Mouse (Mus musculus) cerebellum, adult (tissue): Measurements from ENCODE around the gene Olfr259.

ENCODE experiments used
- ATAC-seq: cut with Nextera tagmentation; 2 replicates; pipeline ENCODE4 v1.9.2; 2017; ENCODE audit warnings: mild to moderate bottlenecking, moderate library complexity, mixed read lengths; ENCODE audit not compliant: insufficient number of reproducible peaks, low FRiP score, low TSS enrichment

The Olfr259 gene

DNA sequence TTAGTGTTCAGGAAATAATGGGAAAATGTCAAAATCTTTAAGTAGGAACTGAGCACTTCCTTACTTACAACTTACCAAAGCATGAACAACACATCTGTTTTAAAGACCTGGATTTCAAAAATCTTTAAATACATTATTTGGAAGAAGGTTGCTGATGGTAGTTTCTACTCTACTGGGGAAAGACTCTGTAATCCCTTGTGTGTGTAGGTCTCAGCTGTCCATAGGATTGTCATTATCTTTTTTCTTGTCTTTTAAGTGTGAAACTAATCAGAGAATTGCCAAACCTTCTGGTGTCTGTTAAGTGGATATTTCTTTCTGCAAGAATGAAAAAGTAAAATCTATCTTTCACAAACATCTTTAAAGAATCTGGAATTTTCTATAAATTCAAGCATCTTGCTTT lies at the start of gene Olfr259:
Gene Olfr259, minus strand, starts transcription at position 101 of the 400 bp plus-strand sequence.
- ATAC-seq: no peak

GRCm38 (mm10) chr2:87152524-87152923 lies 38.2 kb upstream of the Olfr259 start, which contains the start of gene Olfr1111:
Olfr1111 (minus strand) TSS chr2:87152624.
- no peak for ATAC-seq

- no peak for ATAC-seq
These were observed 25.8 kb upstream of the Olfr259 start, which contains the start of gene Olfr1110 for GRCm38 (mm10) chr2:87140200-87140599. Olfr1110 (minus strand) TSS chr2:87140300.

DNA sequence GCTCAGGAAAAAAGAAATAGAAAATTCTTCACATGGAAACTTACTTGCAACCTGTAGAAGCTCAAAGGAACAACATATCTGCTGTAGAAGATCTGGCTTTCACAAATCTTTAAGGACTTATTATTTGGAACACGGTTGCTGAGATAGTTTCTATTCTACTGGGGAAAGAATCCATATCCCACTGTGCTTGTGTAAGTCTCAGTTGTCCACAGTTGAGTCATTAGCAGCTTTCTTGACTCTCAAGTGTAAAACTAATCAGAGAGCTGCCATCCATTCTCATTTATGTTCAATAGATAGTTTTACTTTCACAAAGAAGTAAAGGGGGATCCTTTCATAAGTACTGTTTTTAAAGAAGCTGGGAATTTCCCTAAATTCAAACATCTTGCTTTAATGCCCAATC lies 18.5 kb downstream of the Olfr259 start, which contains the start of gene Olfr1109:
Gene Olfr1109, minus strand, starts transcription at position 101 of the 400 bp plus-strand sequence.
- no peak for ATAC-seq

- no peak for ATAC-seq
These were observed 38.6 kb downstream of the Olfr259 start, which contains the start of gene Olfr1107 for GRCm38 (mm10) chr2:87075717-87076116. Olfr1107 (minus strand) TSS chr2:87075817.
